ENCODE assay signal across 11 mouse cellular contexts in the genomic region with DNA sequence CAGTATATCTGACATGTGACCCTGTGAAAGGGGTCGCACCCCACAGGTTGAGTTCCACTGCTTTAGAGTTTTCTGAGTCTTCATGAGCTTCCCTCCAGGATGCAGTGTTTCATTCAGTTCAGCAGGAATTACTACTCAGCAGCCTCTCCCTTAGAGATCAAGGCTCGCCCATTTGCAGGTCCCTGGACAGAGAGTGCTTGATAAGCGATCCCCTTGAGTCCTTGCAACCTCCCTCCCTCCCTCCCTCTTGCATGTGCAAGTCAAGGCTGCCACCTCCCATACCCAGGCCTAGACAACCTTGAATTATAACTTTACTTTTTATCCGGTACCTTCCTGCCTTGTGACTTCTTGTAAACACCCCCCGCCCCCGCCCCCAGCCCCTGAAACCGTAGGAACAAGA.
"Had no signal": no experiment of that assay in that cellular context is flagged by ENCODE, and none has a peak within 500 bp of the region (broad histone marks: within the 10 kb centered on the region; RNA-seq: fewer than 3 reads in every experiment).

No protein-coding gene starts in this region.

- H3K9me3 ChIP-seq: limb, embryonic 13.5 days; midbrain, embryonic 15.5 days; neural tube, embryonic 12.5 days; stomach, embryonic 15.5 days had no signal

- H3K9ac ChIP-seq: limb, embryonic 13.5 days; liver, embryonic 14.5 days; midbrain, embryonic 15.5 days; neural tube, embryonic 12.5 days; stomach, embryonic 15.5 days had no signal

- H3K4me3 ChIP-seq: limb, embryonic 13.5 days; midbrain, embryonic 15.5 days; neural tube, embryonic 12.5 days; stomach, embryonic 15.5 days had no signal

- H3K27me3 ChIP-seq: limb, embryonic 13.5 days; midbrain, embryonic 15.5 days; neural tube, embryonic 12.5 days; stomach, embryonic 15.5 days had no signal

- ATAC-seq: midbrain, embryonic 15.5 days had no signal

- H3K4me1 ChIP-seq: midbrain, embryonic 15.5 days; stomach, embryonic 15.5 days had no signal

- H3K36me3 ChIP-seq: limb, embryonic 13.5 days; midbrain, embryonic 15.5 days; neural tube, embryonic 12.5 days; stomach, embryonic 15.5 days had no signal

- H3K27ac ChIP-seq: limb, embryonic 13.5 days; liver, embryonic 14.5 days; midbrain, embryonic 15.5 days; neural tube, embryonic 12.5 days; stomach, embryonic 15.5 days had no signal

- DNase-seq: kidney, postnatal 14 days; left cerebral cortex, postnatal 4 days; lung, adult 18-20 months; right cerebral cortex, postnatal 14 days; thymus, adult 2 months; thymus, postnatal 25 days had no signal

- H3K4me2 ChIP-seq: limb, embryonic 13.5 days; midbrain, embryonic 15.5 days; neural tube, embryonic 12.5 days; stomach, embryonic 15.5 days had no signal
